Mouse (Mus musculus): Measurements from ENCODE around the gene Tbc1d22a. TPM values are rescaled to one million over a fixed set of nuclear protein-coding genes. Genes with fewer than 3 reads are reported as not detected.

The Tbc1d22a gene
- polyA plus RNA-seq, 1 experiment from 2014 or later, result 11.7 TPM

- 81% methylated on average over 4 of the region's 4 CpGs for WGBS
- peaks cover 11% of the 10 kb centered on the region for H3K4me1 ChIP-seq (replicated peaks; ENCODE audit: control insufficient read depth, insufficient read depth, low read length)
- no peak for DNase-seq (ENCODE audit: low spot score)
These were observed 44.5 kb upstream of the Tbc1d22a start for GRCm38 (mm10) chr15:86169817-86170110.

GRCm38 (mm10) chr15:86171316-86171715, 42.9 kb upstream of the Tbc1d22a start:
- Histone ChIP-seq H3K4me1 (replicated peaks; ENCODE audit: control insufficient read depth, insufficient read depth, low read length) (peaks cover 11% of the 10 kb centered on the region), H3K9ac (ENCODE audit: low read depth, low read length) (no peak overlapping the region), H3K4me2 (no peak overlapping the region), H3K9me3 (ENCODE audit: control insufficient read depth, low read length) (no peaks in the 10 kb centered on the region), H3K27ac (ENCODE audit: low read depth, low read length) (no peak overlapping the region), H3K36me3 (ENCODE audit: control insufficient read depth, insufficient read depth, low read length) (no peaks in the 10 kb centered on the region), H3K4me3 (ENCODE audit: low read depth, low read length) (no peak overlapping the region), H3K27me3 (replicated peaks; ENCODE audit: control insufficient read depth, insufficient read depth, low read length) (no peaks in the 10 kb centered on the region)
- DNase-seq (ENCODE audit: low spot score) (no peak), ATAC-seq (replicated peaks; ENCODE audit: low FRiP score) (no peak)
- WGBS, result 82% methylated on average over 12 of the region's 12 CpGs

More at GRCm38 (mm10) chr15:86169817-86170110, 44.5 kb upstream of the Tbc1d22a start:
- H3K27ac ChIP-seq (ENCODE audit: low read depth, low read length), result no peak overlapping the region
- H3K9ac ChIP-seq (ENCODE audit: low read depth, low read length), result no peak overlapping the region
- no peak overlapping the region for H3K4me3 ChIP-seq (ENCODE audit: low read depth, low read length)
- H3K9me3 ChIP-seq (ENCODE audit: control insufficient read depth, low read length), result no peaks in the 10 kb centered on the region
- no peak for ATAC-seq (replicated peaks; ENCODE audit: low FRiP score)
- H3K4me2 ChIP-seq, result no peak overlapping the region
- no peaks in the 10 kb centered on the region for H3K36me3 ChIP-seq (ENCODE audit: control insufficient read depth, insufficient read depth, low read length)
- no peaks in the 10 kb centered on the region for H3K27me3 ChIP-seq (replicated peaks; ENCODE audit: control insufficient read depth, insufficient read depth, low read length)

- peaks cover 11% of the 10 kb centered on the region for H3K4me1 ChIP-seq (replicated peaks; ENCODE audit: control insufficient read depth, insufficient read depth, low read length)
- H3K9ac ChIP-seq (ENCODE audit: low read depth, low read length), result no peak overlapping the region
- WGBS, result 55% methylated on average over 3 of the region's 3 CpGs
- no peak overlapping the region for H3K4me2 ChIP-seq
- no peak overlapping the region for H3K27ac ChIP-seq (ENCODE audit: low read depth, low read length)
- H3K4me3 ChIP-seq (ENCODE audit: low read depth, low read length), result no peak overlapping the region
- no peak for ATAC-seq (replicated peaks; ENCODE audit: low FRiP score)
- no peaks in the 10 kb centered on the region for H3K9me3 ChIP-seq (ENCODE audit: control insufficient read depth, low read length)
- H3K27me3 ChIP-seq (replicated peaks; ENCODE audit: control insufficient read depth, insufficient read depth, low read length), result no peaks in the 10 kb centered on the region
- H3K36me3 ChIP-seq (ENCODE audit: control insufficient read depth, insufficient read depth, low read length), result no peaks in the 10 kb centered on the region
- DNase-seq (ENCODE audit: low spot score), result no peak
These were observed 42.1 kb upstream of the Tbc1d22a start for GRCm38 (mm10) chr15:86172124-86172523.

- no peaks in the 10 kb centered on the region for H3K27me3 ChIP-seq (replicated peaks; ENCODE audit: control insufficient read depth, insufficient read depth, low read length)
- H3K36me3 ChIP-seq (ENCODE audit: control insufficient read depth, insufficient read depth, low read length), result no peaks in the 10 kb centered on the region
- no peaks in the 10 kb centered on the region for H3K9me3 ChIP-seq (ENCODE audit: control insufficient read depth, low read length)
- no peak overlapping the region for H3K4me3 ChIP-seq (ENCODE audit: low read depth, low read length)
- no peak overlapping the region for H3K9ac ChIP-seq (ENCODE audit: low read depth, low read length)
- H3K27ac ChIP-seq (ENCODE audit: low read depth, low read length), result no peak overlapping the region
- DNase-seq (ENCODE audit: low spot score) (no peak), ATAC-seq (replicated peaks; ENCODE audit: low FRiP score) (no peak)
- peaks cover 11% of the 10 kb centered on the region for H3K4me1 ChIP-seq (replicated peaks; ENCODE audit: control insufficient read depth, insufficient read depth, low read length)
- no peak overlapping the region for H3K4me2 ChIP-seq
- WGBS, result 70% methylated on average over 6 of the region's 6 CpGs
These were observed 41.7 kb upstream of the Tbc1d22a start for GRCm38 (mm10) chr15:86172526-86172925.

GRCm38 (mm10) chr15:86173136-86173985, 40.9 kb upstream of the Tbc1d22a start:
- WGBS, result 39% methylated on average over 16 of the region's 16 CpGs
- Histone ChIP-seq H3K4me2 (no peak overlapping the region), H3K36me3 (ENCODE audit: control insufficient read depth, insufficient read depth, low read length) (no peaks in the 10 kb centered on the region), H3K4me1 (replicated peaks; ENCODE audit: control insufficient read depth, insufficient read depth, low read length) (peaks cover 11% of the 10 kb centered on the region), H3K27me3 (replicated peaks; ENCODE audit: control insufficient read depth, insufficient read depth, low read length) (no peaks in the 10 kb centered on the region), H3K4me3 (ENCODE audit: low read depth, low read length) (no peak overlapping the region), H3K9me3 (ENCODE audit: control insufficient read depth, low read length) (no peaks in the 10 kb centered on the region), H3K9ac (ENCODE audit: low read depth, low read length) (no peak overlapping the region), H3K27ac (ENCODE audit: low read depth, low read length) (no peak overlapping the region)
- ATAC-seq (replicated peaks; ENCODE audit: low FRiP score), result no peak
- DNase-seq (ENCODE audit: low spot score), result no peak

GRCm38 (mm10) chr15:86175253-86176050, 38.8 kb upstream of the Tbc1d22a start:
- Histone ChIP-seq H3K4me2 (no peak overlapping the region), H3K27me3 (replicated peaks; ENCODE audit: control insufficient read depth, insufficient read depth, low read length) (no peaks in the 10 kb centered on the region), H3K4me3 (ENCODE audit: low read depth, low read length) (no peak overlapping the region), H3K9me3 (ENCODE audit: control insufficient read depth, low read length) (no peaks in the 10 kb centered on the region), H3K9ac (ENCODE audit: low read depth, low read length) (no peak overlapping the region), H3K4me1 (replicated peaks; ENCODE audit: control insufficient read depth, insufficient read depth, low read length) (peaks cover 11% of the 10 kb centered on the region), H3K27ac (ENCODE audit: low read depth, low read length) (no peak overlapping the region), H3K36me3 (ENCODE audit: control insufficient read depth, insufficient read depth, low read length) (no peaks in the 10 kb centered on the region)
- DNase-seq (ENCODE audit: low spot score), result no peak
- no peak for ATAC-seq (replicated peaks; ENCODE audit: low FRiP score)
- 67% methylated on average over 3 of the region's 3 CpGs for WGBS

GRCm38 (mm10) chr15:86176166-86176565, 38.1 kb upstream of the Tbc1d22a start:
- ATAC-seq (replicated peaks; ENCODE audit: low FRiP score), result no peak
- Histone ChIP-seq H3K4me1 (replicated peaks; ENCODE audit: control insufficient read depth, insufficient read depth, low read length) (peaks cover 13% of the 10 kb centered on the region), H3K36me3 (ENCODE audit: control insufficient read depth, insufficient read depth, low read length) (no peaks in the 10 kb centered on the region), H3K4me2 (no peak overlapping the region), H3K9me3 (ENCODE audit: control insufficient read depth, low read length) (no peaks in the 10 kb centered on the region), H3K4me3 (ENCODE audit: low read depth, low read length) (no peak overlapping the region), H3K27me3 (replicated peaks; ENCODE audit: control insufficient read depth, insufficient read depth, low read length) (no peaks in the 10 kb centered on the region), H3K9ac (ENCODE audit: low read depth, low read length) (no peak overlapping the region), H3K27ac (ENCODE audit: low read depth, low read length) (no peak overlapping the region)
- WGBS, result 75% methylated on average over 10 of the region's 10 CpGs
- DNase-seq (ENCODE audit: low spot score), result no peak

- Histone ChIP-seq H3K9ac (ENCODE audit: low read depth, low read length) (no peak overlapping the region), H3K9me3 (ENCODE audit: control insufficient read depth, low read length) (no peaks in the 10 kb centered on the region), H3K4me1 (replicated peaks; ENCODE audit: control insufficient read depth, insufficient read depth, low read length) (peaks cover 21% of the 10 kb centered on the region), H3K4me2 (no peak overlapping the region), H3K36me3 (ENCODE audit: control insufficient read depth, insufficient read depth, low read length) (no peaks in the 10 kb centered on the region), H3K27me3 (replicated peaks; ENCODE audit: control insufficient read depth, insufficient read depth, low read length) (no peaks in the 10 kb centered on the region), H3K4me3 (ENCODE audit: low read depth, low read length) (no peak overlapping the region), H3K27ac (ENCODE audit: low read depth, low read length) (no peak overlapping the region)
- ATAC-seq (replicated peaks; ENCODE audit: low FRiP score) (no peak), DNase-seq (ENCODE audit: low spot score) (no peak)
- WGBS, result 75% methylated on average over 22 of the region's 22 CpGs
These were observed 37.2 kb upstream of the Tbc1d22a start for GRCm38 (mm10) chr15:86176771-86177702.

Measured in liver, embryonic 11.5 days (tissue).